Mouse (Mus musculus) heart, embryonic 11.5 days (tissue): ENCODE results near the gene Frmd4b. TPM values are rescaled to one million over a fixed set of nuclear protein-coding genes. Genes with fewer than 3 reads are reported as not detected.

Source experiments
- ATAC-seq: fragments of 200-750 bp; cut with Nextera tagmentation; replicated peaks from 2 replicates; pipeline ENCODE4 v1.8.0; 2017; ENCODE audit warnings: moderate library complexity; ENCODE audit not compliant: insufficient number of reproducible peaks, low FRiP score, low TSS enrichment
- H3K27ac ChIP-seq: fragments of 300-500 bp; sonication (generic); 2 replicates; pipeline ENCODE4 v1.5.1; 2014; ENCODE audit warnings: mild to moderate bottlenecking, low read depth, low read length
- H3K27me3 ChIP-seq: fragments of 300-500 bp; sonication (generic); 2 replicates; pipeline ENCODE4 v1.6.1; 2014; ENCODE audit warnings: mild to moderate bottlenecking, low read length, mixed read lengths; ENCODE audit not compliant: control insufficient read depth, insufficient read depth
- H3K36me3 ChIP-seq: fragments of 300-500 bp; sonication (generic); 2 replicates; pipeline ENCODE4 v1.6.1; 2014; ENCODE audit warnings: mild to moderate bottlenecking, low read length, moderate library complexity, mixed read lengths; ENCODE audit not compliant: control insufficient read depth, insufficient read depth
- H3K4me1 ChIP-seq: fragments of 300-500 bp; sonication (generic); 2 replicates; pipeline ENCODE4 v1.6.1; 2014; ENCODE audit warnings: low read length; ENCODE audit not compliant: control insufficient read depth, insufficient read depth
- H3K4me2 ChIP-seq: fragments of 300-500 bp; sonication (generic); 2 replicates; pipeline ENCODE4 v1.6.1; 2014; ENCODE audit warnings: mild to moderate bottlenecking, moderate library complexity
- H3K4me3 ChIP-seq: fragments of 300-500 bp; sonication (generic); 2 replicates; pipeline ENCODE4 v1.5.1; 2014; ENCODE audit warnings: low read depth, low read length
- H3K9ac ChIP-seq: fragments of 300-500 bp; sonication (generic); 2 replicates; pipeline ENCODE4 v1.6.1; 2014; ENCODE audit warnings: mild to moderate bottlenecking, low read depth, low read length, moderate library complexity
- H3K9me3 ChIP-seq: fragments of 300-500 bp; sonication (generic); replicated peaks from 2 replicates; pipeline ENCODE4 v1.6.1; 2016; ENCODE audit warnings: low read length; ENCODE audit not compliant: control insufficient read depth
- WGBS: fragments of 180-500 bp; shearing (Covaris S2); extraction: QIAGEN DNeasy Blood & Tissue Kit; methylation state at CpG from one replicate; pipeline ENCODE4 v1.1.7; 2014; ENCODE audit not compliant: insufficient replicate concordance; 5-methylcytosine and 5-hydroxymethylcytosine counted together
- polyA plus RNA-seq: library from polyadenylated mRNA; unstranded; fragments of >200 nt; fragmentation: Nextera tagmentation; extraction: Ambion mirVana; gene quantifications from 2 replicates; pipeline ENCODE4 v1.2.1, GENCODE M21; 2014

The Frmd4b gene
- polyA plus RNA-seq, 1 experiment from 2014 or later, result 29.3 TPM

GRCm38 (mm10) chr6:97315311-97315710 is 302.0 kb downstream of the Frmd4b start:
- ATAC-seq, result no peak
- Histone ChIP-seq H3K4me2 (no peak overlapping the region), H3K9ac (no peak overlapping the region), H3K36me3 (no peaks in the 10 kb centered on the region), H3K9me3 (no peaks in the 10 kb centered on the region), H3K27me3 (no peaks in the 10 kb centered on the region), H3K27ac (no peak overlapping the region), H3K4me1 (peaks cover 8% of the 10 kb centered on the region), H3K4me3 (no peak overlapping the region)
- 34% methylated on average over 3 of the region's 3 CpGs for WGBS

GRCm38 (mm10) chr6:97312545-97312939 is 304.8 kb downstream of the Frmd4b start:
- 0 out of 2 replicates have a peak, but pooled peaks cover 2% of the 10 kb centered on the region for H3K36me3 ChIP-seq
- no peaks in the 10 kb centered on the region for H3K9me3 ChIP-seq
- H3K4me2 ChIP-seq, result peak overlapping the region; percentile 91
- peak overlapping the region; percentile 55 for H3K4me3 ChIP-seq
- H3K4me1 ChIP-seq, result peaks cover 12% of the 10 kb centered on the region
- WGBS, result 4% methylated on average over 3 of the region's 3 CpGs
- peak overlapping the region; percentile 78 for H3K27ac ChIP-seq
- ATAC-seq, result no peak
- peak overlapping the region; percentile 74 for H3K9ac ChIP-seq
- H3K27me3 ChIP-seq, result no peaks in the 10 kb centered on the region

GRCm38 (mm10) chr6:97311599-97312544 is 305.5 kb downstream of the Frmd4b start:
- Histone ChIP-seq H3K36me3 (0 out of 2 replicates have a peak, but pooled peaks cover 2% of the 10 kb centered on the region), H3K4me3 (peak overlapping the region; percentile 55), H3K4me2 (peak overlapping the region; percentile 91), H3K9me3 (no peaks in the 10 kb centered on the region), H3K27ac (peak overlapping the region; percentile 78), H3K4me1 (peaks cover 12% of the 10 kb centered on the region), H3K9ac (peak overlapping the region; percentile 74), H3K27me3 (no peaks in the 10 kb centered on the region)
- WGBS, result under 1% methylated on average over 33 of the region's 33 CpGs
- no peak for ATAC-seq

- 23% methylated on average over 7 of the region's 7 CpGs for WGBS
- H3K4me2 ChIP-seq, result peak overlapping the region; percentile 91
- no peak for ATAC-seq
- H3K36me3 ChIP-seq, result 0 out of 2 replicates have a peak, but pooled peaks cover 8% of the 10 kb centered on the region
- H3K27me3 ChIP-seq, result no peaks in the 10 kb centered on the region
- 0 out of 2 replicates have a peak overlapping the region, but pooled peaks have one; percentile 13 for H3K27ac ChIP-seq
- H3K9ac ChIP-seq, result peak overlapping the region; percentile 74
- peak overlapping the region; percentile 55 for H3K4me3 ChIP-seq
- H3K4me1 ChIP-seq, result peaks cover 12% of the 10 kb centered on the region
- H3K9me3 ChIP-seq, result no peaks in the 10 kb centered on the region
Observed at GRCm38 (mm10) chr6:97310901-97311331, 306.4 kb downstream of the Frmd4b start.

GRCm38 (mm10) chr6:97309161-97309560 is 308.2 kb downstream of the Frmd4b start:
- Histone ChIP-seq H3K9ac (no peak overlapping the region), H3K27ac (no peak overlapping the region), H3K4me1 (peaks cover 12% of the 10 kb centered on the region), H3K4me2 (no peak overlapping the region), H3K9me3 (no peaks in the 10 kb centered on the region), H3K4me3 (no peak overlapping the region), H3K27me3 (no peaks in the 10 kb centered on the region), H3K36me3 (0 out of 2 replicates have a peak, but pooled peaks cover 9% of the 10 kb centered on the region)
- ATAC-seq, result no peak
- 32% methylated on average over 6 of the region's 6 CpGs for WGBS

- 0 out of 2 replicates have a peak, but pooled peaks cover 9% of the 10 kb centered on the region for H3K36me3 ChIP-seq
- H3K27ac ChIP-seq, result no peak overlapping the region
- peaks cover 12% of the 10 kb centered on the region; the same call in 1 of the 2 replicates for H3K4me1 ChIP-seq
- no peak overlapping the region for H3K4me3 ChIP-seq
- H3K4me2 ChIP-seq, result no peak overlapping the region
- ATAC-seq, result no peak
- H3K9me3 ChIP-seq, result no peaks in the 10 kb centered on the region
- 79% methylated on average over 6 of the region's 6 CpGs for WGBS
- H3K9ac ChIP-seq, result no peak overlapping the region
- no peaks in the 10 kb centered on the region for H3K27me3 ChIP-seq
Observed at GRCm38 (mm10) chr6:97308562-97308961, 308.8 kb downstream of the Frmd4b start.

GRCm38 (mm10) chr6:97307231-97307630 is 310.1 kb downstream of the Frmd4b start:
- ATAC-seq, result no peak
- Histone ChIP-seq H3K36me3 (0 out of 2 replicates have a peak, but pooled peaks cover 11% of the 10 kb centered on the region), H3K27ac (no peak overlapping the region), H3K9ac (no peak overlapping the region), H3K4me3 (no peak overlapping the region), H3K9me3 (no peaks in the 10 kb centered on the region), H3K27me3 (no peaks in the 10 kb centered on the region), H3K4me1 (peaks cover 12% of the 10 kb centered on the region; the same call in 1 of the 2 replicates), H3K4me2 (no peak overlapping the region)
- WGBS, result 53% methylated on average over 8 of the region's 8 CpGs

GRCm38 (mm10) chr6:97306351-97306750 is 311.0 kb downstream of the Frmd4b start:
- Histone ChIP-seq H3K27ac (no peak overlapping the region), H3K27me3 (no peaks in the 10 kb centered on the region), H3K4me3 (no peak overlapping the region), H3K9me3 (no peaks in the 10 kb centered on the region), H3K4me1 (peaks cover 10% of the 10 kb centered on the region; the same call in 1 of the 2 replicates), H3K36me3 (0 out of 2 replicates have a peak, but pooled peaks cover 11% of the 10 kb centered on the region), H3K9ac (no peak overlapping the region), H3K4me2 (no peak overlapping the region)
- 84% methylated on average over 11 of the region's 11 CpGs for WGBS
- ATAC-seq, result no peak
